Mouse (Mus musculus) adrenal gland, adult 18-20 months (tissue): ENCODE results near the gene Astn2. TPM values are rescaled to one million over a fixed set of nuclear protein-coding genes. Genes with fewer than 3 reads are reported as not detected.
A peak's percentile ranks its signal among the peaks of the same experiment; 100 is the strongest.

Experiments used
- DNase-seq, 2 experiments: peaks; one replicate each; pipeline ENCODE4 v3.0.0; 2021 to 2022; ENCODE audit warnings: low spot score in 2 of 2
- long read RNA-seq, 2 experiments: library from polyadenylated mRNA; stranded (forward); transcript quantifications; one replicate each; pipeline ENCODE4 v2.0.0; 2021
- total RNA-seq, 2 experiments: library from RNA; stranded (reverse); gene quantifications; 1 replicate in 1 of 2; 2 replicates in 1 of 2; pipeline ENCODE4 v1.2.3; 2021

Gene Astn2
- 1 to 10 TPM; 1.3 to 1.8 TPM for total RNA-seq
- long read RNA-seq, experiment 1, partial matches to known transcripts, result 0 of 3 reads
- long read RNA-seq, experiment 1, other reads (novel, unspliced or antisense), result 3 of 3 reads
- long read RNA-seq, experiment 2, partial matches to known transcripts, result 0 of 9 reads
- long read RNA-seq, experiment 2, other reads (novel, unspliced or antisense), result 9 of 9 reads

GRCm38 (mm10) chr4:66404201-66404711 lies at the start of gene Astn2:
Gene Astn2, minus strand, starts transcription at chr4:66404611.
- peak; percentile 18 to 27 for DNase-seq

- no peak for DNase-seq
Observed at GRCm38 (mm10) chr4:66450115-66450514, 45.7 kb upstream of the Astn2 start.

- no peak for DNase-seq
Observed at GRCm38 (mm10) chr4:66431256-66431655, 26.8 kb upstream of the Astn2 start.

- DNase-seq, result peak in 1 of 2 experiments; percentile 30
Observed at GRCm38 (mm10) chr4:66425804-66426203, 21.4 kb upstream of the Astn2 start.

GRCm38 (mm10) chr4:66414778-66415177 lies 10.4 kb upstream of the Astn2 start:
- no peak for DNase-seq

- no peak for DNase-seq
Observed at GRCm38 (mm10) chr4:66405086-66405485, 675 bp upstream of the Astn2 start.

- peak in 1 of 2 experiments; percentile 23 for DNase-seq
Observed at GRCm38 (mm10) chr4:66403708-66404200, 657 bp downstream of the Astn2 start.

- DNase-seq, result no peak
Observed at GRCm38 (mm10) chr4:66403116-66403707, 1.2 kb downstream of the Astn2 start.

GRCm38 (mm10) chr4:66402611-66403010 lies 1.8 kb downstream of the Astn2 start:
- DNase-seq, result no peak

- DNase-seq, result no peak
Observed at GRCm38 (mm10) chr4:66401186-66401681, 3.2 kb downstream of the Astn2 start.

- DNase-seq, result no peak
Observed at GRCm38 (mm10) chr4:66399066-66399465, 5.3 kb downstream of the Astn2 start.

GRCm38 (mm10) chr4:66397216-66397615 lies 7.2 kb downstream of the Astn2 start:
- no peak for DNase-seq

- no peak for DNase-seq
Observed at GRCm38 (mm10) chr4:66393294-66393693, 11.1 kb downstream of the Astn2 start.

- DNase-seq, result no peak
Observed at GRCm38 (mm10) chr4:66390480-66390879, 13.9 kb downstream of the Astn2 start.

- no peak for DNase-seq
Observed at GRCm38 (mm10) chr4:66378586-66378985, 25.8 kb downstream of the Astn2 start.

GRCm38 (mm10) chr4:66370557-66371071 lies 33.8 kb downstream of the Astn2 start:
- DNase-seq, result no peak

GRCm38 (mm10) chr4:66365500-66365899 lies 38.9 kb downstream of the Astn2 start:
- DNase-seq, result no peak

- DNase-seq, result no peak
Observed at GRCm38 (mm10) chr4:66344632-66345031, 59.8 kb downstream of the Astn2 start.

- DNase-seq, result no peak
Observed at GRCm38 (mm10) chr4:66337443-66337842, 67.0 kb downstream of the Astn2 start.

- no peak for DNase-seq
Observed at GRCm38 (mm10) chr4:66330600-66331285, 73.7 kb downstream of the Astn2 start.

- DNase-seq, result no peak
Observed at GRCm38 (mm10) chr4:66321051-66321450, 83.4 kb downstream of the Astn2 start.
